Mouse (Mus musculus) lung, adult 2 months (tissue): Measurements from ENCODE around the gene Suox.

ENCODE experiments used
- CTCF ChIP-seq: fragments of 200-500 bp; IDR thresholded peaks from 2 replicates; pipeline ENCODE4 v1.5.1; 2011; ENCODE audit warnings: mild to moderate bottlenecking, low read length, control low read depth; ENCODE audit not compliant: insufficient read depth
- POLR2A ChIP-seq: fragments of 200-500 bp; IDR thresholded peaks from 2 replicates; pipeline ENCODE4 v1.6.1; 2011; ENCODE audit warnings: low read depth, mild to moderate bottlenecking, control low read depth, low read length, borderline replicate concordance; ENCODE audit errors: extremely low read depth

DNA sequence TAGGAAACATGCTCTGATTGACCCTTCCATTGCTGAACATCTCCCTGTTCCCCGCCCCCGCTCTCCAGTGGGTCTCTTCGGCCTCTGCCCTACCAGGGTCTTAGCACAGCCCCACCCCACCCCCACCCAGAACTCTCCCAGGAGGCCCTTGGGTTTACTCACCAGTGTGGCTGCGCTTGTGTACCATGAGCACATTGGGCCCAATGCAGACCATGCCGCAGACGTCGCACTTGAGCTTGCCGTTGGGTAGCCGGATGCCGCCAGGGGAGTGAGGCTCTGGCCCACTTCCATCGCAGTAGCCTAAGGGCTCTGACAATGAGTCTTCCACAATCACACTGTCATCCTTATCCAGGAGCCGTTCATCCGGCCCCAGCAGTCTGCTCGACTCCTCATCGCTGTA, 33.0 kb downstream of the Suox start:
- TF ChIP-seq CTCF (no peak), POLR2A (no peak)
